Mouse (Mus musculus): ENCODE measurements at regions not wholly inside any gene's neighbourhood (a gene's known extent, or its start where the extent isn't known, plus 50 kb on each side); places are given as distances from the start of the nearest gene placed in this dataset.

DNA sequence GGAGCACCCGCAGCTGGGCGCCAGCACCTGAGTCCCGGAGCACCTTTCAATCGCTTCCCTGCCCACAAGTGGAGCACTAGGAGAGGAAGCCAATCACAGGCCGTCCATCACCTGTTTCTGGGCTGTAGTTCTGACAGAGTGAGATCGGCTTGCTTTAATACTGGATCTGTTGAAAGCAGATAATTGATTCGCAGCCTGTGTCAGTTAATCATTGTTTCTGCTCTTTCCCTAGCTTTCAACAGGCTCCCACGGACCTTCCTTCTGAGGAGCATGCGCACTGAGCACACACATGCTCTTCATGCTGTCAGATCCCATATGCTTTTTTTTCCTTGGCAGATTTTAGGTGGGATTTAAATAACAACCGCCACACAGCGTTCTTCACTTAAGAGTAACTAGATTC is 132.3 kb upstream of the Mpp6 start:
- no peak for TF ChIP-seq EP300 (IDR thresholded peaks at IDR 0.05; ENCODE audit: low read length)
- TF ChIP-seq RAD21 (IDR thresholded peaks at IDR 0.05; ENCODE audit: low read depth, low read length): no peak
- TF ChIP-seq CTCF (conservative IDR thresholded peaks at IDR 0.05 in 1 of 2, IDR thresholded peaks at IDR 0.05 in 1 of 2; ENCODE audit: low read depth in 2 of 2, low read length in 2 of 2): no peak
- no peak for TF ChIP-seq POLR2A (IDR thresholded peaks at IDR 0.05; ENCODE audit: low read depth, low read length)
- TF ChIP-seq MEF2A (IDR thresholded peaks at IDR 0.05; ENCODE audit: borderline replicate concordance, low read depth, low read length): no peak
